Mouse (Mus musculus) ES-E14 (cell line): ENCODE measurements around the gene Grin2b.

ENCODE experiments used
- CHD2 ChIP-seq: IDR thresholded peaks from 2 replicates; pipeline ENCODE4 v1.6.1; 2014; ENCODE audit warnings: mild to moderate bottlenecking, low read depth, low read length, inconsistent platforms
- HCFC1 ChIP-seq: IDR thresholded peaks from 2 replicates; pipeline ENCODE4 v1.6.1; 2012; ENCODE audit warnings: low read length, inconsistent platforms, borderline replicate concordance; ENCODE audit not compliant: insufficient read depth
- ZC3H11A ChIP-seq: IDR thresholded peaks from 2 replicates; pipeline ENCODE4 v1.6.1; 2012; ENCODE audit warnings: low read depth, mild to moderate bottlenecking, inconsistent platforms, low read length, borderline replicate concordance
- ZNF384 ChIP-seq: IDR thresholded peaks from 2 replicates; pipeline ENCODE4 v1.6.1; 2012; ENCODE audit warnings: low read depth, low read length, inconsistent platforms

DNA sequence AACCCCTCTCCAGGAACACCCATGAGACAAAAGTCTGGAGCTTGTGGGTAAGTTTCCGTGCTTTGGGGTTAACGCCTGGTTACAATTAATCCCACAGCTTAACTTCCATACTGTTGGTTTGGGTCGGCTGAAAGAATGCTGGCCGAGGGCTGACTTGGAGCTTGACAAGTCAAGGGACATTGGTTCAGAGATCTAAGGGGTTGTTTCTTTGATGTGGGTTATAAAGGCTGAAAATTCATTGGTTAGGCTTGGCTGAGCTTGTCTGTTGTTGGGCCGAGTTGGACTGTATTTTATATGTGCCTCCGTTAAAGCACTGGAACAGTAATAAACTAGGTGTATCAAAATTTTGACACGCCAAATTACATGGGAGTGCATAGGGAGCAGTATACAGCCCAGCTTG, 359.6 kb downstream of the Grin2b start:
- TF ChIP-seq HCFC1 (no peak), CHD2 (no peak), ZNF384 (no peak), ZC3H11A (no peak)
